Mouse (Mus musculus): ENCODE results near the gene F8. TPM values are rescaled to one million over a fixed set of nuclear protein-coding genes. Genes with fewer than 3 reads are reported as not detected.
"Not testable (repeated sequence)": the region's sequence is repeated elsewhere in the genome, so short reads cannot be mapped to it uniquely, and the experiment has no call there.

F8 gene
- polyA plus RNA-seq, 1 experiment = 0.46 TPM

- H3K27me3 ChIP-seq (ENCODE audit: control insufficient read depth, insufficient read depth, insufficient read length) = no peaks in the 10 kb centered on the region
- no peak overlapping the region for H3ac ChIP-seq (ENCODE audit: control insufficient read depth, insufficient read length, low read depth)
- no peak overlapping the region for H3K4me3 ChIP-seq (ENCODE audit: insufficient read depth, poor library complexity, severe bottlenecking)
- TF ChIP-seq FOSL1 (IDR thresholded peaks at IDR 0.05; ENCODE audit: insufficient read depth, low read length, poor library complexity, severe bottlenecking) = no peak
- TF ChIP-seq MYOD1 (IDR thresholded peaks at IDR 0.05; ENCODE audit: control insufficient read depth, insufficient read length, low read depth) = no peak
- no peak for TF ChIP-seq CTCF (IDR thresholded peaks at IDR 0.05; ENCODE audit: control insufficient read depth, insufficient read depth, insufficient read length)
- TF ChIP-seq MYOG (IDR thresholded peaks at IDR 0.05; ENCODE audit: control insufficient read depth, extremely low read depth, insufficient read length) = no peak
- no peak for TF ChIP-seq CEBPB (IDR thresholded peaks at IDR 0.05; ENCODE audit: low read depth)
- TF ChIP-seq USF1 (IDR thresholded peaks at IDR 0.05; ENCODE audit: low read depth) = no peak
- no peak for TF ChIP-seq MAX (IDR thresholded peaks at IDR 0.05)
- H3K79me2 ChIP-seq (ENCODE audit: control insufficient read depth, insufficient read depth) = no peaks in the 10 kb centered on the region
- no peaks in the 10 kb centered on the region for H3K79me3 ChIP-seq (ENCODE audit: low read depth)
- no peaks in the 10 kb centered on the region for H3K36me3 ChIP-seq (ENCODE audit: control insufficient read depth, insufficient read depth)
Measured at GRCm38 (mm10) chrX:75152249-75152648, 230.2 kb downstream of the F8 start.

- Histone ChIP-seq H3ac (ENCODE audit: control insufficient read depth, insufficient read length, low read depth) (no peak overlapping the region), H3K79me2 (ENCODE audit: control insufficient read depth, insufficient read depth) (no peaks in the 10 kb centered on the region), H3K79me3 (ENCODE audit: low read depth) (no peaks in the 10 kb centered on the region), H3K27me3 (ENCODE audit: control insufficient read depth, insufficient read depth, insufficient read length) (no peaks in the 10 kb centered on the region), H3K36me3 (ENCODE audit: control insufficient read depth, insufficient read depth) (no peaks in the 10 kb centered on the region), H3K4me3 (ENCODE audit: insufficient read depth, poor library complexity, severe bottlenecking) (no peak overlapping the region)
- TF ChIP-seq MAX (IDR thresholded peaks at IDR 0.05) = no peak
Measured at GRCm38 (mm10) chrX:75150304-75150703, 232.1 kb downstream of the F8 start.

GRCm38 (mm10) chrX:75148414-75148813 is 234.0 kb downstream of the F8 start:
- H3K79me2 ChIP-seq (ENCODE audit: control insufficient read depth, insufficient read depth) = no peaks in the 10 kb centered on the region
- H3K27me3 ChIP-seq (ENCODE audit: control insufficient read depth, insufficient read depth, insufficient read length) = no peaks in the 10 kb centered on the region
- H3K79me3 ChIP-seq (ENCODE audit: low read depth) = no peaks in the 10 kb centered on the region
- H3K4me3 ChIP-seq (ENCODE audit: insufficient read depth, poor library complexity, severe bottlenecking) = no peak overlapping the region
- no peaks in the 10 kb centered on the region for H3K36me3 ChIP-seq (ENCODE audit: control insufficient read depth, insufficient read depth)
- no peak overlapping the region for H3ac ChIP-seq (ENCODE audit: control insufficient read depth, insufficient read length, low read depth)
- TF ChIP-seq CEBPB (IDR thresholded peaks at IDR 0.05; ENCODE audit: low read depth) = no peak
- TF ChIP-seq MAX (IDR thresholded peaks at IDR 0.05) = no peak
- TF ChIP-seq USF1 (IDR thresholded peaks at IDR 0.05; ENCODE audit: low read depth) = no peak
- no peak for TF ChIP-seq MYOD1 (IDR thresholded peaks at IDR 0.05; ENCODE audit: control insufficient read depth, insufficient read length, low read depth)
- no peak for TF ChIP-seq MYOG (IDR thresholded peaks at IDR 0.05; ENCODE audit: control insufficient read depth, extremely low read depth, insufficient read length)
- no peak for TF ChIP-seq FOSL1 (IDR thresholded peaks at IDR 0.05; ENCODE audit: insufficient read depth, low read length, poor library complexity, severe bottlenecking)
- no peak for TF ChIP-seq CTCF (IDR thresholded peaks at IDR 0.05; ENCODE audit: control insufficient read depth, insufficient read depth, insufficient read length)

- H3K79me3 ChIP-seq (ENCODE audit: low read depth) = not testable (repeated sequence)
Measured at GRCm38 (mm10) chrX:75143124-75143555, 239.3 kb downstream of the F8 start.

GRCm38 (mm10) chrX:75138182-75138581 is 244.2 kb downstream of the F8 start:
- Histone ChIP-seq H3K36me3 (ENCODE audit: control insufficient read depth, insufficient read depth) (no peaks in the 10 kb centered on the region), H3K4me3 (ENCODE audit: insufficient read depth, poor library complexity, severe bottlenecking) (no peak overlapping the region), H3K27me3 (ENCODE audit: control insufficient read depth, insufficient read depth, insufficient read length) (no peaks in the 10 kb centered on the region), H3ac (ENCODE audit: control insufficient read depth, insufficient read length, low read depth) (no peak overlapping the region), H3K79me3 (ENCODE audit: low read depth) (no peaks in the 10 kb centered on the region), H3K79me2 (ENCODE audit: control insufficient read depth, insufficient read depth) (no peaks in the 10 kb centered on the region)
- TF ChIP-seq MAX (IDR thresholded peaks at IDR 0.05) (no peak), FOSL1 (IDR thresholded peaks at IDR 0.05; ENCODE audit: insufficient read depth, low read length, poor library complexity, severe bottlenecking) (no peak), USF1 (IDR thresholded peaks at IDR 0.05; ENCODE audit: low read depth) (no peak), MYOG (IDR thresholded peaks at IDR 0.05; ENCODE audit: control insufficient read depth, extremely low read depth, insufficient read length) (no peak), MYOD1 (IDR thresholded peaks at IDR 0.05; ENCODE audit: control insufficient read depth, insufficient read length, low read depth) (no peak), CEBPB (IDR thresholded peaks at IDR 0.05; ENCODE audit: low read depth) (no peak)

More at GRCm38 (mm10) chrX:75143124-75143555, 239.3 kb downstream of the F8 start:
- not testable (repeated sequence) for H3K4me3 ChIP-seq (ENCODE audit: insufficient read depth, poor library complexity, severe bottlenecking); H3K27me3 ChIP-seq (ENCODE audit: control insufficient read depth, insufficient read depth, insufficient read length); H3K79me2 ChIP-seq (ENCODE audit: control insufficient read depth, insufficient read depth); H3K36me3 ChIP-seq (ENCODE audit: control insufficient read depth, insufficient read depth); H3ac ChIP-seq (ENCODE audit: control insufficient read depth, insufficient read length, low read depth)

- H3K27me3 ChIP-seq (ENCODE audit: control insufficient read depth, insufficient read depth, insufficient read length) = no peaks in the 10 kb centered on the region
Measured at GRCm38 (mm10) chrX:75137729-75138128, 244.7 kb downstream of the F8 start.

More at GRCm38 (mm10) chrX:75137729-75138128, 244.7 kb downstream of the F8 start:
- Histone ChIP-seq H3K79me3 (ENCODE audit: low read depth) (no peaks in the 10 kb centered on the region), H3K4me3 (ENCODE audit: insufficient read depth, poor library complexity, severe bottlenecking) (no peak overlapping the region), H3ac (ENCODE audit: control insufficient read depth, insufficient read length, low read depth) (no peak overlapping the region), H3K36me3 (ENCODE audit: control insufficient read depth, insufficient read depth) (no peaks in the 10 kb centered on the region), H3K79me2 (ENCODE audit: control insufficient read depth, insufficient read depth) (no peaks in the 10 kb centered on the region)
- TF ChIP-seq USF1 (IDR thresholded peaks at IDR 0.05; ENCODE audit: low read depth) (no peak), FOSL1 (IDR thresholded peaks at IDR 0.05; ENCODE audit: insufficient read depth, low read length, poor library complexity, severe bottlenecking) (no peak), CEBPB (IDR thresholded peaks at IDR 0.05; ENCODE audit: low read depth) (no peak), CTCF (IDR thresholded peaks at IDR 0.05; ENCODE audit: control insufficient read depth, insufficient read depth, insufficient read length) (no peak), MAX (IDR thresholded peaks at IDR 0.05) (no peak), MYOD1 (IDR thresholded peaks at IDR 0.05; ENCODE audit: control insufficient read depth, insufficient read length, low read depth) (no peak), MYOG (IDR thresholded peaks at IDR 0.05; ENCODE audit: control insufficient read depth, extremely low read depth, insufficient read length) (no peak)
